Mouse (Mus musculus) lung, postnatal 0 days (tissue): ENCODE data around the gene Slc2a13.

ENCODE experiments used
- CTCF ChIP-seq: IDR thresholded peaks from 2 replicates; pipeline ENCODE4 v1.5.1; 2016; ENCODE audit warnings: antibody characterized with exemption, mild to moderate bottlenecking
- EP300 ChIP-seq: IDR thresholded peaks from 2 replicates; pipeline ENCODE4 v1.6.1; 2016; ENCODE audit warnings: antibody characterized with exemption, mild to moderate bottlenecking, control low read depth

- no peak for TF ChIP-seq CTCF
- TF ChIP-seq EP300, result no peak
Measured at GRCm38 (mm10) chr15:91381864-91382263, 191.2 kb downstream of the Slc2a13 start.
